Comparison of ENCODE assay signal across 8 mouse cellular contexts in genomic region chr10:7590234-7590689, GRCm38 (mm10). TPM values are rescaled to one million over a fixed set of nuclear protein-coding genes. Genes with fewer than 3 reads are reported as not detected.
A peak's percentile ranks its signal among the peaks of the same experiment; 100 is the strongest.
DNase-seq lines count a peak whose midpoint lies in the region; ATAC-seq lines count a peak whose summit lies in the region.

No protein-coding gene starts in this region.

- peak overlapping the region; percentile 98 for H3K4me2 ChIP-seq in lung, embryonic 16.5 days (ENCODE audit: low read depth, low read length)
- peak overlapping the region; percentile 97 for H3K4me2 ChIP-seq in heart, embryonic 16.5 days (ENCODE audit: low read depth, low read length)

- ATAC-seq in lung, embryonic 16.5 days (ENCODE audit: low read depth): no peak; the same call in 1 of the 2 replicates
- ATAC-seq in heart, embryonic 16.5 days (replicated peaks; ENCODE audit: extremely low read depth, insufficient read depth, low FRiP score): 0 out of 2 replicates have a peak, but pooled peaks have one; percentile 3
- peak; percentile 6; the same call in 1 of the 2 replicates for ATAC-seq in megakaryocyte progenitor cell, adult 5-6 weeks (replicated peaks; ENCODE audit: poor library complexity)

- 0% methylated on average over 43 of the region's 54 CpGs for WGBS in lung, embryonic 16.5 days
- WGBS in heart, embryonic 16.5 days: under 1% methylated on average over 54 of the region's 54 CpGs

- H3K4me1 ChIP-seq in lung, embryonic 16.5 days (replicated peaks; ENCODE audit: control insufficient read depth, insufficient read depth, low read length): peaks cover 5% of the 10 kb centered on the region
- H3K4me1 ChIP-seq in heart, embryonic 16.5 days (ENCODE audit: control insufficient read depth, insufficient read depth, low read length): peaks cover 7% of the 10 kb centered on the region; the same call in 1 of the 2 replicates

- no peaks in the 10 kb centered on the region for H3K9me3 ChIP-seq in lung, embryonic 16.5 days (ENCODE audit: control insufficient read depth, low read length)
- H3K9me3 ChIP-seq in heart, embryonic 16.5 days (replicated peaks; ENCODE audit: control insufficient read depth, low read length): no peaks in the 10 kb centered on the region

- H3K36me3 ChIP-seq in lung, embryonic 16.5 days (ENCODE audit: control insufficient read depth, insufficient read depth, low read length): no peaks in the 10 kb centered on the region
- no peaks in the 10 kb centered on the region for H3K36me3 ChIP-seq in heart, embryonic 16.5 days (ENCODE audit: control insufficient read depth, insufficient read depth)

- H3K27ac ChIP-seq in lung, embryonic 16.5 days (ENCODE audit: low read length): no peak overlapping the region
- H3K27ac ChIP-seq in heart, embryonic 16.5 days (ENCODE audit: low read length): no peak overlapping the region

- peak overlapping the region; percentile 53 for H3K9ac ChIP-seq in lung, embryonic 16.5 days (ENCODE audit: low read length)
- H3K9ac ChIP-seq in heart, embryonic 16.5 days (ENCODE audit: low read length): peak overlapping the region; percentile 62

- H3K27me3 ChIP-seq in lung, embryonic 16.5 days (ENCODE audit: control insufficient read depth, insufficient read depth, low read depth, low read length): peaks cover 3% of the 10 kb centered on the region; the same call in 1 of the 2 replicates
- peaks cover 12% of the 10 kb centered on the region for H3K27me3 ChIP-seq in heart, embryonic 16.5 days (ENCODE audit: control insufficient read depth, insufficient read depth, low read length)

- H3K4me3 ChIP-seq in lung, embryonic 16.5 days (ENCODE audit: low read length): peak overlapping the region; percentile 61
- H3K4me3 ChIP-seq in heart, embryonic 16.5 days (ENCODE audit: low read length): peak overlapping the region; percentile 68

- DNase-seq in embryo, embryonic 11 days: peak; percentile 34
- no peak for DNase-seq in embryo, embryonic 10.5 days (ENCODE audit: low spot score)
- DNase-seq in lung, postnatal 25 days (ENCODE audit: low spot score): no peak
- DNase-seq in frontal cortex, postnatal 10 days (ENCODE audit: low spot score in 2 of 2): no peak
- no peak for DNase-seq in lung, postnatal 14 days

RNA-seq across cellular contexts. Expression of gene Lrp11, which starts 0.7 kb away (rescaled TPM):
- 2.8 and 2.9 TPM in 2 replicates for polyA plus RNA-seq in lung, embryonic 16.5 days (2015; fragmentation: Nextera tagmentation; extraction: Ambion mirVana)
- 0.84 and 1.3 TPM in 2 replicates for polyA plus RNA-seq in heart, embryonic 16.5 days (2015; fragmentation: Nextera tagmentation; extraction: Ambion mirVana)
- 0.69 and 1.1 TPM in 2 replicates for total RNA-seq in megakaryocyte progenitor cell, adult 5-6 weeks (2015)
- 0.83 and 2.5 TPM in 2 replicates for total RNA-seq in megakaryocyte progenitor cell, adult 5-6 weeks (2017)
